8 mouse cellular contexts compared by ENCODE assay signal in the genomic region with DNA sequence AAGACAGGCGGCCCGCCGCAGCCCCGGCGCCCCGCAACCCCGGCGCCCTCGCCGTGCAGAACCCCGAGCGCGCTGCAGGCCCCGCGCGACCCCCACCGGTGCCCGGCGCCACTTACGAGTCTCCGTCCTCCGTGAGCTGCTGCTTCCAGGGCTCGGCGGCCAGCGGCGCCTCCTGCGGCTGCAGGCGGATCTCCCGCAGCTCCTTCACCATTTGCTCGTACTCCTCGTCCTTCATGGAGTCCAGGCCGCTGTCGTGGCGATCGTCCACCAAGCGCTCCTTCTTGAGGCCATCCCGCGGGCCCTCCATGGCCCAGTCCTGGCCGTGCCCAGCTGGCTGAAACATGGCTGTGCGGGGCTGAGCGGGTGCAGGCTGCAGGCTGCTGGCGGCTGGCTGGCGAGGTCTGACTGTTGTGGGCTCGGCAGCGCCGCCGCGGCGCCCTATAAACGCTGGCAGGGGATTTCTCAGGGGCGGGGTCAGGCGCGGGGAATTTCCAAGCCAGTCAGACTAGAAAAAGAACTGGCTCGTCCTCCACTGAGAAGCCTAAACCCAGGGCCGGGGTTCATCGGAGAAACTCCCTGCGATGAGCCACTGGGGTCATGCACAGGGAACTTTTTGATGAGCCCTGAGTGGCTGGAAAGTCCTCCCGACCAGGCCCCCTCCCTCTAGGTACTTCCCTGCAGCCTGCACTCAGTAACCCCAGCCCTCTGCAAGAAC. TPM values are rescaled to one million over a fixed set of nuclear protein-coding genes. Genes with fewer than 3 reads are reported as not detected.
DNase-seq lines count a peak whose midpoint lies in the region; ATAC-seq and TF ChIP-seq lines count a peak whose summit lies in the region.

A gene (minus strand): TSS at position 464 of the 715 bp plus-strand sequence.

- TF ChIP-seq CTCF in kidney, postnatal 0 days (IDR thresholded peaks at IDR 0.05; ENCODE audit: low read depth): peak; percentile 44
- TF ChIP-seq CTCF in liver, adult 2 months (IDR thresholded peaks at IDR 0.05; ENCODE audit: low read depth, low read length): no peak

- WGBS in heart, embryonic 12.5 days: under 1% methylated on average over 55 of the region's 58 CpGs
- under 1% methylated on average over 43 of the region's 58 CpGs for WGBS in kidney, postnatal 0 days
- under 1% methylated on average over 57 of the region's 58 CpGs for WGBS in liver, adult 2 months

- H3K27ac ChIP-seq in brown adipose tissue, adult 24 weeks (replicated peaks; ENCODE audit: low read depth, low read length): peak within 1 kb of the TSS; percentile 100
- H3K27ac ChIP-seq in heart, embryonic 12.5 days (ENCODE audit: poor library complexity, severe bottlenecking): peak within 1 kb of the TSS; percentile 100
- H3K27ac ChIP-seq in kidney, postnatal 0 days: peak within 1 kb of the TSS; percentile 100
- peak within 1 kb of the TSS; percentile 96 for H3K27ac ChIP-seq in liver, adult 2 months (replicated peaks; ENCODE audit: insufficient read depth, low read depth, low read length)

- peak; percentile 80 for ATAC-seq in erythroid progenitor cell, adult 5-6 weeks (replicated peaks; ENCODE audit: low FRiP score, poor library complexity, severe bottlenecking)
- peak; percentile 87 for ATAC-seq in heart, embryonic 12.5 days (ENCODE audit: insufficient number of reproducible peaks, low FRiP score)
- ATAC-seq in kidney, postnatal 0 days (replicated peaks; ENCODE audit: low FRiP score, low read depth): peak; percentile 89
- ATAC-seq in monocyte, adult 5-6 weeks (replicated peaks; ENCODE audit: insufficient number of reproducible peaks, low FRiP score, low TSS enrichment, poor library complexity, severe bottlenecking): peak; percentile 29

- DNase-seq in CD4-positive, CD25-positive, alpha-beta regulatory T cell, adult 2 months (ENCODE audit: low read depth, low spot score): peak; percentile 96
- peak; percentile 95 for DNase-seq in kidney, postnatal 0 days (ENCODE audit: low spot score)
- DNase-seq in liver, adult 2 months (ENCODE audit: extremely low read depth, low read depth, low spot score): peak; percentile 91
- DNase-seq in spleen, postnatal 36 days (ENCODE audit: low spot score in 2 of 2): peak; percentile 95

- peaks cover 35% of the 10 kb centered on the region for H3K36me3 ChIP-seq in heart, embryonic 12.5 days
- peaks cover 25% of the 10 kb centered on the region for H3K36me3 ChIP-seq in kidney, postnatal 0 days (ENCODE audit: insufficient read depth, low read length)
- H3K36me3 ChIP-seq in liver, adult 2 months (ENCODE audit: control insufficient read depth, insufficient read depth, low read length): peaks cover 35% of the 10 kb centered on the region

- H3K9ac ChIP-seq in heart, embryonic 12.5 days: peak within 1 kb of the TSS; percentile 99
- H3K9ac ChIP-seq in kidney, postnatal 0 days (ENCODE audit: low read depth, low read length): peak within 1 kb of the TSS; percentile 99
- peak within 1 kb of the TSS; percentile 92 for H3K9ac ChIP-seq in liver, adult 2 months (ENCODE audit: low read depth, low read length)

- no peaks in the 10 kb centered on the region for H3K9me3 ChIP-seq in heart, embryonic 12.5 days (replicated peaks)
- H3K9me3 ChIP-seq in kidney, postnatal 0 days (replicated peaks; ENCODE audit: low read length): no peaks in the 10 kb centered on the region

- H3K4me2 ChIP-seq in heart, embryonic 12.5 days: peak within 1 kb of the TSS; percentile 91
- peak within 1 kb of the TSS; percentile 82 for H3K4me2 ChIP-seq in kidney, postnatal 0 days (ENCODE audit: low read length)

- H3K27me3 ChIP-seq in heart, embryonic 12.5 days (replicated peaks): no peaks in the 10 kb centered on the region
- no peaks in the 10 kb centered on the region for H3K27me3 ChIP-seq in kidney, postnatal 0 days (ENCODE audit: insufficient read depth, low read length)
- H3K27me3 ChIP-seq in liver, adult 2 months (ENCODE audit: control insufficient read depth, insufficient read depth, low read length): no peaks in the 10 kb centered on the region

- H3K4me1 ChIP-seq in brown adipose tissue, adult 24 weeks (ENCODE audit: control insufficient read depth, insufficient read depth, insufficient read length, low read length): peaks cover 21% of the 10 kb centered on the region
- peaks cover 24% of the 10 kb centered on the region for H3K4me1 ChIP-seq in heart, embryonic 12.5 days (replicated peaks)
- peaks cover 15% of the 10 kb centered on the region for H3K4me1 ChIP-seq in kidney, postnatal 0 days (replicated peaks; ENCODE audit: insufficient read depth, low read length)
- H3K4me1 ChIP-seq in liver, adult 2 months (ENCODE audit: control insufficient read depth, insufficient read depth, low read length): peaks cover 27% of the 10 kb centered on the region

- H3K4me3 ChIP-seq in brown adipose tissue, adult 24 weeks (ENCODE audit: insufficient read depth, low read depth, low read length): peak within 1 kb of the TSS; percentile 98
- peak within 1 kb of the TSS; percentile 96 for H3K4me3 ChIP-seq in heart, embryonic 12.5 days
- H3K4me3 ChIP-seq in kidney, postnatal 0 days (replicated peaks; ENCODE audit: low read depth, low read length): peak within 1 kb of the TSS; percentile 94
- H3K4me3 ChIP-seq in liver, adult 2 months (ENCODE audit: insufficient read depth, low read depth, low read length): peak within 1 kb of the TSS; percentile 80

- peaks cover 8% of the 10 kb centered on the region; the same call in 1 of the 2 replicates for H3K79me2 ChIP-seq in liver, adult 2 months (ENCODE audit: control insufficient read depth, insufficient read depth, low read length)

- TF ChIP-seq POLR2A in liver, adult 2 months (IDR thresholded peaks at IDR 0.05; ENCODE audit: extremely low read depth, insufficient read depth, low read length): peak; percentile 97

RNA-seq across cellular contexts. Expression of the gene that starts here (rescaled TPM):
- 29.4 and 35.2 TPM in 2 replicates for polyA plus RNA-seq in brown adipose tissue, adult 24 weeks (2012; ENCODE audit: insufficient read depth, insufficient read length, missing spikeins)
- total RNA-seq in erythroid progenitor cell, adult 5-6 weeks (2015; ENCODE audit: low replicate concordance): 22.6 and 25.6 TPM in 2 replicates
- total RNA-seq in erythroid progenitor cell, adult 5-6 weeks (2017; ENCODE audit: low replicate concordance): 12.5 and 16.0 TPM in 2 replicates
- polyA plus RNA-seq in heart, embryonic 12.5 days (2016; fragmentation: Nextera tagmentation; extraction: Ambion mirVana): 38.8 and 45.0 TPM in 2 replicates
- 73.1 and 82.7 TPM in 2 replicates for polyA plus RNA-seq in kidney, postnatal 0 days (2015; fragmentation: Nextera tagmentation; extraction: Ambion mirVana)
- 85.6 and 110 TPM in 2 replicates for total RNA-seq in liver, adult 2 months (2014; rRNA removed)
- polyA plus RNA-seq in liver, adult 2 months (2012; rRNA removed): 75.3 and 76.4 TPM in 2 replicates
- 223 to 481 TPM (median 360 TPM) in 3 replicates for total RNA-seq in monocyte, adult 5-6 weeks (2017)

Comparison
In these comparisons a context has a peak if more than half of its experiments do, and no peak if none do; other contexts are left out.
1. Peak in every context shown above with its lines: DNase-seq, ATAC-seq, H3K4me3 ChIP-seq and H3K27ac ChIP-seq.
2. ATAC-seq: peak in every context shown above with its lines; median percentile 89 in kidney, postnatal 0 days; 87 in heart, embryonic 12.5 days; 80 in erythroid progenitor cell, adult 5-6 weeks; 29 in monocyte, adult 5-6 weeks.